Mouse (Mus musculus) stomach, embryonic 15.5 days (tissue): ENCODE measurements around the gene P2rx5. TPM values are rescaled to one million over a fixed set of nuclear protein-coding genes. Genes with fewer than 3 reads are reported as not detected.

Source experiments
- ATAC-seq: fragments of 200-750 bp; cut with Nextera tagmentation; 2 replicates; pipeline ENCODE4 v1.8.0; 2017; ENCODE audit warnings: low read depth, moderate number of reproducible peaks, moderate TSS enrichment; ENCODE audit not compliant: insufficient read depth, low FRiP score
- H3K27ac ChIP-seq: fragments of 300-500 bp; sonication (generic); 2 replicates; pipeline ENCODE4 v1.5.1; 2015; ENCODE audit warnings: mild to moderate bottlenecking, inconsistent platforms
- H3K27me3 ChIP-seq: fragments of 300-500 bp; sonication (generic); replicated peaks from 2 replicates; pipeline ENCODE4 v1.6.1; 2015; ENCODE audit warnings: inconsistent platforms
- H3K36me3 ChIP-seq: fragments of 300-500 bp; sonication (generic); 2 replicates; pipeline ENCODE4 v1.6.1; 2015; ENCODE audit warnings: inconsistent platforms
- H3K4me1 ChIP-seq: fragments of 300-500 bp; sonication (generic); 2 replicates; pipeline ENCODE4 v1.6.1; 2015; ENCODE audit warnings: inconsistent platforms
- H3K4me2 ChIP-seq: fragments of 300-500 bp; sonication (generic); 2 replicates; pipeline ENCODE4 v1.6.1; 2015; ENCODE audit warnings: mild to moderate bottlenecking, inconsistent platforms
- H3K4me3 ChIP-seq: fragments of 300-500 bp; sonication (generic); replicated peaks from 2 replicates; pipeline ENCODE4 v1.5.1; 2015; ENCODE audit warnings: inconsistent platforms
- H3K9ac ChIP-seq: fragments of 300-500 bp; sonication (generic); 2 replicates; pipeline ENCODE4 v1.6.1; 2015; ENCODE audit warnings: inconsistent platforms
- H3K9me3 ChIP-seq: fragments of 300-500 bp; sonication (generic); 2 replicates; pipeline ENCODE4 v1.6.1; 2016; ENCODE audit warnings: inconsistent platforms
- WGBS: fragments of 180-500 bp; shearing (Covaris S2); methylation state at CpG from one replicate; pipeline ENCODE4 v1.1.7; 2015; 5-methylcytosine and 5-hydroxymethylcytosine counted together
- polyA plus RNA-seq: library from polyadenylated mRNA; unstranded; fragments of >200 nt; fragmentation: Nextera tagmentation; extraction: Ambion mirVana; gene quantifications from 2 replicates; pipeline ENCODE4 v1.2.1, GENCODE M21; 2015

P2rx5 gene
- polyA plus RNA-seq, 1 experiment from 2014 or later, result 0.14 TPM

- Histone ChIP-seq H3K4me3 (peak overlapping the region; percentile 79), H3K4me2 (peak overlapping the region; percentile 97), H3K4me1 (0 out of 2 replicates have a peak, but pooled peaks cover 2% of the 10 kb centered on the region), H3K9ac (peak overlapping the region; percentile 66), H3K36me3 (no peaks in the 10 kb centered on the region), H3K27me3 (no peaks in the 10 kb centered on the region), H3K9me3 (no peaks in the 10 kb centered on the region), H3K27ac (no peak overlapping the region; the same call in 1 of the 2 replicates)
- no peak for ATAC-seq
- 3% methylated on average over 12 of the region's 12 CpGs for WGBS
Measured at GRCm38 (mm10) chr11:73199879-73200278, 39.7 kb downstream of the P2rx5 start.

- Histone ChIP-seq H3K36me3 (no peaks in the 10 kb centered on the region), H3K4me1 (0 out of 2 replicates have a peak, but pooled peaks cover 2% of the 10 kb centered on the region), H3K9ac (no peak overlapping the region), H3K27me3 (no peaks in the 10 kb centered on the region), H3K4me2 (no peak overlapping the region), H3K9me3 (no peaks in the 10 kb centered on the region), H3K4me3 (no peak overlapping the region), H3K27ac (no peak overlapping the region)
- ATAC-seq, result no peak
- 63% methylated on average over 2 of the region's 2 CpGs for WGBS
Measured at GRCm38 (mm10) chr11:73201021-73201420, 40.8 kb downstream of the P2rx5 start.

- Histone ChIP-seq H3K4me3 (no peak overlapping the region), H3K36me3 (no peaks in the 10 kb centered on the region), H3K27me3 (no peaks in the 10 kb centered on the region), H3K27ac (no peak overlapping the region), H3K9me3 (no peaks in the 10 kb centered on the region), H3K9ac (no peak overlapping the region), H3K4me2 (no peak overlapping the region), H3K4me1 (0 out of 2 replicates have a peak, but pooled peaks cover 2% of the 10 kb centered on the region)
- ATAC-seq, result no peak
- WGBS, result 40% methylated on average over 4 of the region's 4 CpGs
Measured at GRCm38 (mm10) chr11:73201597-73201996, 41.4 kb downstream of the P2rx5 start.

- WGBS, result 88% methylated on average over 8 of the region's 8 CpGs
- H3K36me3 ChIP-seq, result no peaks in the 10 kb centered on the region
- no peak overlapping the region for H3K9ac ChIP-seq
- no peak overlapping the region for H3K27ac ChIP-seq
- no peak overlapping the region for H3K4me3 ChIP-seq
- H3K4me1 ChIP-seq, result no peaks in the 10 kb centered on the region
- no peak overlapping the region for H3K4me2 ChIP-seq
- no peak for ATAC-seq
- no peaks in the 10 kb centered on the region for H3K27me3 ChIP-seq
- no peaks in the 10 kb centered on the region for H3K9me3 ChIP-seq
Measured at GRCm38 (mm10) chr11:73203895-73204294, 43.7 kb downstream of the P2rx5 start.

- no peaks in the 10 kb centered on the region for H3K27me3 ChIP-seq
- no peak overlapping the region for H3K9ac ChIP-seq
- 70% methylated on average over 7 of the region's 7 CpGs for WGBS
- no peak overlapping the region for H3K27ac ChIP-seq
- no peak overlapping the region for H3K4me3 ChIP-seq
- no peaks in the 10 kb centered on the region for H3K9me3 ChIP-seq
- H3K4me2 ChIP-seq, result no peak overlapping the region
- H3K4me1 ChIP-seq, result no peaks in the 10 kb centered on the region
- no peak for ATAC-seq
- no peaks in the 10 kb centered on the region for H3K36me3 ChIP-seq
Measured at GRCm38 (mm10) chr11:73205194-73205593, 45.0 kb downstream of the P2rx5 start.

GRCm38 (mm10) chr11:73207621-73208020 lies 47.4 kb downstream of the P2rx5 start:
- H3K36me3 ChIP-seq, result no peaks in the 10 kb centered on the region
- no peaks in the 10 kb centered on the region for H3K4me1 ChIP-seq
- no peak overlapping the region for H3K4me3 ChIP-seq
- H3K27ac ChIP-seq, result no peak overlapping the region
- no peak overlapping the region for H3K4me2 ChIP-seq
- H3K9me3 ChIP-seq, result no peaks in the 10 kb centered on the region
- ATAC-seq, result no peak
- no peaks in the 10 kb centered on the region for H3K27me3 ChIP-seq
- WGBS, result 89% methylated on average over 2 of the region's 2 CpGs
- H3K9ac ChIP-seq, result no peak overlapping the region

- H3K36me3 ChIP-seq, result no peaks in the 10 kb centered on the region
- H3K9ac ChIP-seq, result no peak overlapping the region
- H3K4me2 ChIP-seq, result no peak overlapping the region
- H3K27me3 ChIP-seq, result no peaks in the 10 kb centered on the region
- no peaks in the 10 kb centered on the region for H3K9me3 ChIP-seq
- H3K27ac ChIP-seq, result no peak overlapping the region
- no peak for ATAC-seq
- no peaks in the 10 kb centered on the region for H3K4me1 ChIP-seq
- 73% methylated on average over 3 of the region's 3 CpGs for WGBS
- H3K4me3 ChIP-seq, result no peak overlapping the region
Measured at GRCm38 (mm10) chr11:73213956-73214355, 53.7 kb downstream of the P2rx5 start.

GRCm38 (mm10) chr11:73219671-73220070 lies 59.5 kb downstream of the P2rx5 start:
- H3K4me2 ChIP-seq, result no peak overlapping the region
- 47% methylated on average over 2 of the region's 2 CpGs for WGBS
- no peaks in the 10 kb centered on the region for H3K36me3 ChIP-seq
- ATAC-seq, result no peak
- H3K27ac ChIP-seq, result no peak overlapping the region
- H3K4me3 ChIP-seq, result no peak overlapping the region
- H3K9me3 ChIP-seq, result no peaks in the 10 kb centered on the region
- no peaks in the 10 kb centered on the region for H3K27me3 ChIP-seq
- H3K9ac ChIP-seq, result no peak overlapping the region
- H3K4me1 ChIP-seq, result no peaks in the 10 kb centered on the region

- Histone ChIP-seq H3K27me3 (no peaks in the 10 kb centered on the region), H3K27ac (no peak overlapping the region), H3K36me3 (no peaks in the 10 kb centered on the region), H3K9ac (no peak overlapping the region), H3K4me1 (no peaks in the 10 kb centered on the region), H3K4me2 (no peak overlapping the region), H3K4me3 (no peak overlapping the region), H3K9me3 (no peaks in the 10 kb centered on the region)
- no peak for ATAC-seq
- WGBS, result 92% methylated on average over 1 of the region's 1 CpGs
Measured at GRCm38 (mm10) chr11:73220651-73221050, 60.4 kb downstream of the P2rx5 start.

Other genes starting within 250 kb of the P2rx5 start
- gene Atp2a3, start 199.3 kb upstream of the P2rx5 start, polyA plus RNA-seq, result 18.9 and 20.6 TPM in 2 replicates
- gene P2rx1, start 161.3 kb upstream of the P2rx5 start, polyA plus RNA-seq, result 33.7 and 52.1 TPM in 2 replicates
- 10.6 and 10.9 TPM in 2 replicates for gene Camkk1, start 141.4 kb upstream of the P2rx5 start, polyA plus RNA-seq
- gene Ncbp3, start 112.6 kb upstream of the P2rx5 start, polyA plus RNA-seq, result 10.4 and 12.0 TPM in 2 replicates
- 0.33 and 0.57 TPM in 2 replicates for gene Itgae, start 69.8 kb upstream of the P2rx5 start, polyA plus RNA-seq
- gene Haspin, start 22.1 kb upstream of the P2rx5 start, polyA plus RNA-seq, result 14.4 and 14.6 TPM in 2 replicates
- 111 and 117 TPM in 2 replicates for gene Emc6, start 16.6 kb downstream of the P2rx5 start, polyA plus RNA-seq
- gene Tax1bp3, start 16.7 kb downstream of the P2rx5 start, polyA plus RNA-seq, result 208 and 211 TPM in 2 replicates
- 17.0 and 18.2 TPM in 2 replicates for gene Ctns, start 38.6 kb downstream of the P2rx5 start, polyA plus RNA-seq
- 2.8 and 3.6 TPM in 2 replicates for gene Shpk, start 39.0 kb downstream of the P2rx5 start, polyA plus RNA-seq
- gene Trpv1, start 73.9 kb downstream of the P2rx5 start, polyA plus RNA-seq, result 0.08 TPM in 1 of 2 replicates, not detected in the other
- gene Trpv3, start 107.0 kb downstream of the P2rx5 start, polyA plus RNA-seq, result 0.12 and 0.22 TPM in 2 replicates
- 2.7 and 3.2 TPM in 2 replicates for gene Aspa, start 169.2 kb downstream of the P2rx5 start, polyA plus RNA-seq
- not detected in 2 replicates for gene Gm49340, start 169.3 kb downstream of the P2rx5 start, polyA plus RNA-seq
- 0.23 and 0.27 TPM in 2 replicates for gene Spata22, start 169.3 kb downstream of the P2rx5 start, polyA plus RNA-seq
- not detected in 2 replicates for gene Olfr20, start 190.4 kb downstream of the P2rx5 start, polyA plus RNA-seq
- not detected in 2 replicates for gene Olfr376, start 210.8 kb downstream of the P2rx5 start, polyA plus RNA-seq
- gene Olfr1, start 239.2 kb downstream of the P2rx5 start, polyA plus RNA-seq, result not detected in 2 replicates